Comparison of ENCODE assay signal across 20 mouse cellular contexts in the genomic region with DNA sequence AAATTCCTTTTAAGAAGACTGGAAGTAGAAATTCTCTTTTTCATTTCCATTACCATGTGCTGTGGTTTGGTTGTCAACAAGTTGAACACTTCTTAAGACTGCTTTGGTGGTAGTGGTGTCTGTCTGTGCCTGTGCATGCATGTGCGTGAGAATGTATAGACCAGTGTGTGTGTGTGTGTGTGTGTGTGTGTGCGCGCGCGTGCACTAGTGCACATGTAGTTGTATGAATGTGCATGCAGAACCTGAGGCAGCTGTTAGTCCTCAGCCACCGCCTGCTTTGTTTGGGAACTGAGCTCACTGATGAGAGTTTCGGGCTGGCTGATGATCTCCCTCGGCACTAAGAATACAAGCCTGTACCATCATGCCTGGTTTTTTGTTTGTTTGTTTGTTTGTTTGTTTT.
A peak's percentile ranks its signal among the peaks of the same experiment; 100 is the strongest.
DNase-seq lines count a peak whose midpoint lies in the region; ATAC-seq and TF ChIP-seq lines count a peak whose summit lies in the region.
"Had no signal": no experiment of that assay in that cellular context is flagged by ENCODE, and none has a peak within 500 bp of the region (broad histone marks: within the 10 kb centered on the region; RNA-seq: fewer than 3 reads in every experiment).

No protein-coding gene starts in this region.

- H3K9ac ChIP-seq in forebrain, embryonic 13.5 days = no peak overlapping the region
- no peak overlapping the region for H3K9ac ChIP-seq in forebrain, postnatal 0 days
- H3K9ac ChIP-seq in lung, embryonic 14.5 days = no peak overlapping the region
- H3K9ac ChIP-seq in neural tube, embryonic 13.5 days = no peak overlapping the region
- H3K9ac ChIP-seq in neural tube, embryonic 15.5 days (replicated peaks) = no peak overlapping the region
- H3K9ac ChIP-seq: heart, embryonic 12.5 days; liver, embryonic 12.5 days; liver, postnatal 0 days; midbrain, embryonic 12.5 days; neural tube, embryonic 12.5 days; stomach, embryonic 15.5 days had no signal

- 0 out of 2 replicates have a peak, but pooled peaks cover 4% of the 10 kb centered on the region for H3K27me3 ChIP-seq in forebrain, embryonic 13.5 days
- no peaks in the 10 kb centered on the region for H3K27me3 ChIP-seq in forebrain, postnatal 0 days (ENCODE audit: insufficient read depth, low read length)
- no peaks in the 10 kb centered on the region for H3K27me3 ChIP-seq in lung, embryonic 14.5 days (ENCODE audit: insufficient read depth, low read length)
- H3K27me3 ChIP-seq in neural tube, embryonic 13.5 days = no peaks in the 10 kb centered on the region
- no peaks in the 10 kb centered on the region for H3K27me3 ChIP-seq in neural tube, embryonic 15.5 days (replicated peaks)
- H3K27me3 ChIP-seq: heart, embryonic 12.5 days; liver, embryonic 12.5 days; midbrain, embryonic 12.5 days; neural tube, embryonic 12.5 days; stomach, embryonic 15.5 days had no signal

- DNase-seq in forebrain, postnatal 0 days = no peak
- DNase-seq in lung, embryonic 14.5 days = peak; percentile 66
- no peak for DNase-seq in lung, adult 2 months
- peak; percentile 21 for DNase-seq in lung, postnatal 36 days
- DNase-seq: gastrocnemius, adult 2 months; heart, adult 2 months; layer of hippocampus, postnatal 36 days; liver, postnatal 0 days; right cerebral cortex, postnatal 25 days had no signal

- H3K9me3 ChIP-seq in forebrain, embryonic 13.5 days (replicated peaks) = no peaks in the 10 kb centered on the region
- H3K9me3 ChIP-seq in forebrain, postnatal 0 days (ENCODE audit: low read length) = no peaks in the 10 kb centered on the region
- no peaks in the 10 kb centered on the region for H3K9me3 ChIP-seq in lung, embryonic 14.5 days (ENCODE audit: low read depth, low read length)
- H3K9me3 ChIP-seq in neural tube, embryonic 13.5 days = no peaks in the 10 kb centered on the region
- H3K9me3 ChIP-seq in neural tube, embryonic 15.5 days (replicated peaks) = no peaks in the 10 kb centered on the region
- H3K9me3 ChIP-seq: heart, embryonic 12.5 days; liver, embryonic 12.5 days; midbrain, embryonic 12.5 days; neural tube, embryonic 12.5 days; stomach, embryonic 15.5 days had no signal

- H3K36me3 ChIP-seq in forebrain, embryonic 13.5 days (ENCODE audit: poor library complexity, severe bottlenecking) = no peaks in the 10 kb centered on the region
- no peaks in the 10 kb centered on the region for H3K36me3 ChIP-seq in forebrain, postnatal 0 days (ENCODE audit: insufficient read depth)
- no peaks in the 10 kb centered on the region for H3K36me3 ChIP-seq in lung, embryonic 14.5 days (ENCODE audit: insufficient read depth)
- H3K36me3 ChIP-seq in neural tube, embryonic 13.5 days = no peaks in the 10 kb centered on the region
- H3K36me3 ChIP-seq in neural tube, embryonic 15.5 days = no peaks in the 10 kb centered on the region
- H3K36me3 ChIP-seq: G1E; heart, embryonic 12.5 days; liver, embryonic 12.5 days; midbrain, embryonic 12.5 days; neural tube, embryonic 12.5 days; stomach, embryonic 15.5 days had no signal

- H3K4me2 ChIP-seq in forebrain, embryonic 13.5 days = no peak overlapping the region
- H3K4me2 ChIP-seq in forebrain, postnatal 0 days (ENCODE audit: low read depth) = no peak overlapping the region
- H3K4me2 ChIP-seq in lung, embryonic 14.5 days = no peak overlapping the region
- no peak overlapping the region for H3K4me2 ChIP-seq in neural tube, embryonic 13.5 days
- no peak overlapping the region for H3K4me2 ChIP-seq in neural tube, embryonic 15.5 days
- H3K4me2 ChIP-seq: heart, embryonic 12.5 days; liver, embryonic 12.5 days; midbrain, embryonic 12.5 days; neural tube, embryonic 12.5 days; stomach, embryonic 15.5 days had no signal

- no peak overlapping the region for H3K4me3 ChIP-seq in forebrain, embryonic 13.5 days
- H3K4me3 ChIP-seq in forebrain, postnatal 0 days (ENCODE audit: low read depth, low read length) = no peak overlapping the region
- no peak overlapping the region for H3K4me3 ChIP-seq in lung, embryonic 14.5 days (ENCODE audit: low read depth, low read length)
- H3K4me3 ChIP-seq in lung, adult 2 months (replicated peaks; ENCODE audit: extremely low read depth, low read depth, low read length) = no peak overlapping the region
- no peak overlapping the region for H3K4me3 ChIP-seq in neural tube, embryonic 13.5 days
- H3K4me3 ChIP-seq in neural tube, embryonic 15.5 days (replicated peaks) = no peak overlapping the region
- H3K4me3 ChIP-seq: gastrocnemius, adult 2 months; heart, adult 2 months; heart, embryonic 12.5 days; liver, embryonic 12.5 days; midbrain, embryonic 12.5 days; neural tube, embryonic 12.5 days; stomach, embryonic 15.5 days had no signal

- H3K27ac ChIP-seq in forebrain, embryonic 13.5 days = no peak overlapping the region
- H3K27ac ChIP-seq in forebrain, postnatal 0 days (ENCODE audit: low read depth, low read length) = no peak overlapping the region
- no peak overlapping the region for H3K27ac ChIP-seq in lung, embryonic 14.5 days (ENCODE audit: low read depth)
- H3K27ac ChIP-seq in neural tube, embryonic 13.5 days (replicated peaks) = no peak overlapping the region
- H3K27ac ChIP-seq in neural tube, embryonic 15.5 days (replicated peaks) = no peak overlapping the region
- H3K27ac ChIP-seq: gastrocnemius, adult 2 months; heart, adult 2 months; liver, embryonic 12.5 days; midbrain, embryonic 12.5 days; neural tube, embryonic 12.5 days; stomach, embryonic 15.5 days had no signal

- no peak for TF ChIP-seq CTCF in forebrain, postnatal 0 days (IDR thresholded peaks at IDR 0.05; ENCODE audit: low read depth)
- no peak for TF ChIP-seq CTCF in lung, embryonic 14.5 days (IDR thresholded peaks at IDR 0.05; ENCODE audit: low read depth)
- TF ChIP-seq CTCF in lung, adult 2 months (IDR thresholded peaks at IDR 0.05; ENCODE audit: insufficient read depth, low read length) = no peak

- WGBS in forebrain, embryonic 13.5 days = 95% methylated on average over 8 of the region's 8 CpGs
- WGBS in forebrain, postnatal 0 days = 88% methylated on average over 8 of the region's 8 CpGs
- 68% methylated on average over 8 of the region's 8 CpGs for WGBS in lung, embryonic 14.5 days
- WGBS in lung, adult 2 months = 89% methylated on average over 8 of the region's 8 CpGs
- WGBS in neural tube, embryonic 13.5 days = 91% methylated on average over 8 of the region's 8 CpGs
- 88% methylated on average over 8 of the region's 8 CpGs for WGBS in neural tube, embryonic 15.5 days

- TF ChIP-seq POLR2A in lung, adult 2 months (IDR thresholded peaks at IDR 0.05; ENCODE audit: borderline replicate concordance, extremely low read depth, low read depth, low read length) = no peak

- H3K4me1 ChIP-seq in forebrain, embryonic 13.5 days = peaks cover 5% of the 10 kb centered on the region; the same call in 1 of the 2 replicates
- no peaks in the 10 kb centered on the region for H3K4me1 ChIP-seq in forebrain, postnatal 0 days (ENCODE audit: insufficient read depth)
- H3K4me1 ChIP-seq in lung, embryonic 14.5 days (ENCODE audit: insufficient read depth) = no peaks in the 10 kb centered on the region
- no peaks in the 10 kb centered on the region for H3K4me1 ChIP-seq in lung, adult 2 months (ENCODE audit: control insufficient read depth, insufficient read depth, low read length)
- H3K4me1 ChIP-seq in neural tube, embryonic 13.5 days (replicated peaks) = peaks cover 5% of the 10 kb centered on the region; the same call in 1 of the 2 replicates
- H3K4me1 ChIP-seq in neural tube, embryonic 15.5 days = peaks cover 4% of the 10 kb centered on the region; the same call in 1 of the 2 replicates
- H3K4me1 ChIP-seq: heart, embryonic 12.5 days; liver, embryonic 12.5 days; midbrain, embryonic 12.5 days; neural tube, embryonic 12.5 days; stomach, embryonic 15.5 days had no signal

- peak; percentile 59 for ATAC-seq in forebrain, embryonic 13.5 days
- no peak for ATAC-seq in forebrain, postnatal 0 days
- peak; percentile 75; the same call in 1 of the 2 replicates for ATAC-seq in lung, embryonic 14.5 days (ENCODE audit: insufficient read depth)
- peak; percentile 69; the same call in 1 of the 2 replicates for ATAC-seq in neural tube, embryonic 13.5 days (ENCODE audit: low read depth)
- no peak for ATAC-seq in neural tube, embryonic 15.5 days (ENCODE audit: low FRiP score)
- no peak for ATAC-seq in megakaryocyte, adult 5-6 weeks (ENCODE audit: poor library complexity, severe bottlenecking)
- ATAC-seq: intestine, postnatal 0 days; liver, embryonic 12.5 days; liver, postnatal 0 days had no signal

Comparison
In these comparisons a context has a peak if more than half of its experiments do, and no peak if none do; other contexts are left out.
1. ATAC-seq: peak in forebrain, embryonic 13.5 days (single experiment), lung, embryonic 14.5 days (single experiment) and neural tube, embryonic 13.5 days (single experiment); none in forebrain, postnatal 0 days (single experiment), neural tube, embryonic 15.5 days (single experiment) and megakaryocyte, adult 5-6 weeks (single experiment).
2. DNase-seq: peak in lung, embryonic 14.5 days (single experiment) and lung, postnatal 36 days (single experiment); none in forebrain, postnatal 0 days (single experiment) and lung, adult 2 months (single experiment).